Mouse (Mus musculus): Measurements from ENCODE around the gene Zfp428. TPM values are rescaled to one million over a fixed set of nuclear protein-coding genes. Genes with fewer than 3 reads are reported as not detected.

Zfp428 gene
- total and polyA plus RNA-seq, 2 experiments from 2014 or later = 24.8 to 39.3 TPM

GRCm38 (mm10) chr7:24530062-24530931, 23.5 kb downstream of the Zfp428 start, which contains the start of gene Irgq:
Irgq (plus strand) TSS chr7:24530689.
- H3K27me3 ChIP-seq (ENCODE audit: control insufficient read depth, insufficient read depth, low read length) = no peaks in the 10 kb centered on the region
- WGBS = under 1% methylated on average over 44 of the region's 44 CpGs
- peak; percentile 99 for DNase-seq (ENCODE audit: low spot score)
- H3K4me1 ChIP-seq (ENCODE audit: control insufficient read depth, insufficient read depth) = peaks cover 10% of the 10 kb centered on the region
- H3K9me3 ChIP-seq (replicated peaks; ENCODE audit: control insufficient read depth, low read length) = no peaks in the 10 kb centered on the region
- H3K36me3 ChIP-seq (replicated peaks; ENCODE audit: control insufficient read depth, insufficient read depth, low read length) = peaks cover 24% of the 10 kb centered on the region
- H3K27ac ChIP-seq (ENCODE audit: low read depth) = peak within 1 kb of the TSS; percentile 96
- peak within 1 kb of the TSS; percentile 95 for H3K4me2 ChIP-seq (ENCODE audit: low read depth, low read length)
- H3K4me3 ChIP-seq (ENCODE audit: low read depth, low read length) = peak within 1 kb of the TSS; percentile 71
- TF ChIP-seq EP300 (IDR thresholded peaks at IDR 0.05; ENCODE audit: low read depth) = 0 out of 2 replicates have a peak, but pooled peaks have one; percentile 74
- TF ChIP-seq CTCF (IDR thresholded peaks at IDR 0.05; ENCODE audit: low read depth) = no peak
- ATAC-seq (ENCODE audit: insufficient read depth, low read depth) = peak; percentile 94
- peak within 1 kb of the TSS; percentile 79 for H3K9ac ChIP-seq (replicated peaks; ENCODE audit: low read depth, low read length)

GRCm38 (mm10) chr7:24531211-24531971, 24.6 kb downstream of the Zfp428 start:
- Histone ChIP-seq H3K27ac (ENCODE audit: low read depth) (peak overlapping the region; percentile 85), H3K4me2 (ENCODE audit: low read depth, low read length) (peak overlapping the region; percentile 95), H3K4me3 (ENCODE audit: low read depth, low read length) (peak overlapping the region; percentile 71), H3K36me3 (replicated peaks; ENCODE audit: control insufficient read depth, insufficient read depth, low read length) (peaks cover 35% of the 10 kb centered on the region), H3K27me3 (ENCODE audit: control insufficient read depth, insufficient read depth, low read length) (no peaks in the 10 kb centered on the region), H3K4me1 (ENCODE audit: control insufficient read depth, insufficient read depth) (peaks cover 10% of the 10 kb centered on the region), H3K9ac (replicated peaks; ENCODE audit: low read depth, low read length) (peak overlapping the region; percentile 79), H3K9me3 (replicated peaks; ENCODE audit: control insufficient read depth, low read length) (no peaks in the 10 kb centered on the region)
- TF ChIP-seq EP300 (IDR thresholded peaks at IDR 0.05; ENCODE audit: low read depth) (no peak), CTCF (IDR thresholded peaks at IDR 0.05; ENCODE audit: low read depth) (peak; percentile 79)
- peak; percentile 60 for ATAC-seq (ENCODE audit: insufficient read depth, low read depth)
- peak; percentile 80 for DNase-seq (ENCODE audit: low spot score)
- WGBS = under 1% methylated on average over 43 of the region's 43 CpGs

GRCm38 (mm10) chr7:24533031-24533571, 26.3 kb downstream of the Zfp428 start:
- H3K4me3 ChIP-seq (ENCODE audit: low read depth, low read length) = no peak overlapping the region
- ATAC-seq (ENCODE audit: insufficient read depth, low read depth) (no peak), DNase-seq (ENCODE audit: low spot score) (no peak)
- no peak overlapping the region for H3K4me2 ChIP-seq (ENCODE audit: low read depth, low read length)
- no peak overlapping the region for H3K9ac ChIP-seq (replicated peaks; ENCODE audit: low read depth, low read length)
- H3K9me3 ChIP-seq (replicated peaks; ENCODE audit: control insufficient read depth, low read length) = no peaks in the 10 kb centered on the region
- no peak overlapping the region for H3K27ac ChIP-seq (ENCODE audit: low read depth)
- peaks cover 10% of the 10 kb centered on the region for H3K4me1 ChIP-seq (ENCODE audit: control insufficient read depth, insufficient read depth)
- H3K36me3 ChIP-seq (replicated peaks; ENCODE audit: control insufficient read depth, insufficient read depth, low read length) = peaks cover 37% of the 10 kb centered on the region
- WGBS = 85% methylated on average over 28 of the region's 28 CpGs
- H3K27me3 ChIP-seq (ENCODE audit: control insufficient read depth, insufficient read depth, low read length) = no peaks in the 10 kb centered on the region
- TF ChIP-seq CTCF (IDR thresholded peaks at IDR 0.05; ENCODE audit: low read depth) (no peak), EP300 (IDR thresholded peaks at IDR 0.05; ENCODE audit: low read depth) (no peak)

- H3K36me3 ChIP-seq (replicated peaks; ENCODE audit: control insufficient read depth, insufficient read depth, low read length) = peaks cover 37% of the 10 kb centered on the region
- DNase-seq (ENCODE audit: low spot score) = no peak
- H3K4me2 ChIP-seq (ENCODE audit: low read depth, low read length) = no peak overlapping the region
- no peak for TF ChIP-seq CTCF (IDR thresholded peaks at IDR 0.05; ENCODE audit: low read depth)
- TF ChIP-seq EP300 (IDR thresholded peaks at IDR 0.05; ENCODE audit: low read depth) = no peak
- no peak overlapping the region for H3K4me3 ChIP-seq (ENCODE audit: low read depth, low read length)
- no peak overlapping the region for H3K27ac ChIP-seq (ENCODE audit: low read depth)
- no peaks in the 10 kb centered on the region for H3K9me3 ChIP-seq (replicated peaks; ENCODE audit: control insufficient read depth, low read length)
- ATAC-seq (ENCODE audit: insufficient read depth, low read depth) = no peak
- H3K9ac ChIP-seq (replicated peaks; ENCODE audit: low read depth, low read length) = no peak overlapping the region
- no peaks in the 10 kb centered on the region for H3K27me3 ChIP-seq (ENCODE audit: control insufficient read depth, insufficient read depth, low read length)
- 61% methylated on average over 39 of the region's 42 CpGs for WGBS
- H3K4me1 ChIP-seq (ENCODE audit: control insufficient read depth, insufficient read depth) = peaks cover 10% of the 10 kb centered on the region
Measured at GRCm38 (mm10) chr7:24533806-24534205, 27.0 kb downstream of the Zfp428 start.

GRCm38 (mm10) chr7:24534301-24534700, 27.5 kb downstream of the Zfp428 start:
- H3K9me3 ChIP-seq (replicated peaks; ENCODE audit: control insufficient read depth, low read length) = no peaks in the 10 kb centered on the region
- 52% methylated on average over 19 of the region's 19 CpGs for WGBS
- no peak for TF ChIP-seq EP300 (IDR thresholded peaks at IDR 0.05; ENCODE audit: low read depth)
- TF ChIP-seq CTCF (IDR thresholded peaks at IDR 0.05; ENCODE audit: low read depth) = no peak
- peaks cover 9% of the 10 kb centered on the region for H3K4me1 ChIP-seq (ENCODE audit: control insufficient read depth, insufficient read depth)
- no peak overlapping the region for H3K9ac ChIP-seq (replicated peaks; ENCODE audit: low read depth, low read length)
- no peak overlapping the region for H3K4me3 ChIP-seq (ENCODE audit: low read depth, low read length)
- H3K4me2 ChIP-seq (ENCODE audit: low read depth, low read length) = no peak overlapping the region
- no peak overlapping the region for H3K27ac ChIP-seq (ENCODE audit: low read depth)
- H3K36me3 ChIP-seq (replicated peaks; ENCODE audit: control insufficient read depth, insufficient read depth, low read length) = peaks cover 37% of the 10 kb centered on the region
- no peaks in the 10 kb centered on the region for H3K27me3 ChIP-seq (ENCODE audit: control insufficient read depth, insufficient read depth, low read length)
- no peak for DNase-seq (ENCODE audit: low spot score)
- ATAC-seq (ENCODE audit: insufficient read depth, low read depth) = no peak

Data from heart, postnatal 0 days (tissue).